Mouse (Mus musculus): ENCODE results near the gene Angptl2.

The Angptl2 gene

GRCm38 (mm10) chr2:33230701-33231100, 14.8 kb downstream of the Angptl2 start:
- no peak for DNase-seq (ENCODE audit: low spot score)

GRCm38 (mm10) chr2:33231788-33232187, 15.9 kb downstream of the Angptl2 start:
- DNase-seq (ENCODE audit: low spot score), result no peak

- DNase-seq (ENCODE audit: low spot score), result no peak
Observed at GRCm38 (mm10) chr2:33232782-33233570, 17.1 kb downstream of the Angptl2 start.

GRCm38 (mm10) chr2:33233856-33234255, 18.0 kb downstream of the Angptl2 start:
- DNase-seq (ENCODE audit: low spot score), result no peak

GRCm38 (mm10) chr2:33234848-33235247, 19.0 kb downstream of the Angptl2 start:
- DNase-seq (ENCODE audit: low spot score), result no peak

- DNase-seq (ENCODE audit: low spot score), result no peak
Observed at GRCm38 (mm10) chr2:33237581-33237980, 21.7 kb downstream of the Angptl2 start.

GRCm38 (mm10) chr2:33244880-33245279, 29.0 kb downstream of the Angptl2 start:
- no peak for DNase-seq (ENCODE audit: low spot score)

- no peak for DNase-seq (ENCODE audit: low spot score)
Observed at GRCm38 (mm10) chr2:33245350-33245749, 29.5 kb downstream of the Angptl2 start.

GRCm38 (mm10) chr2:33246841-33247240, 31.0 kb downstream of the Angptl2 start:
- DNase-seq (ENCODE audit: low spot score), result no peak

- no peak for DNase-seq (ENCODE audit: low spot score)
Observed at GRCm38 (mm10) chr2:33248549-33248948, 32.7 kb downstream of the Angptl2 start.

GRCm38 (mm10) chr2:33249922-33250633, 34.2 kb downstream of the Angptl2 start:
- DNase-seq (ENCODE audit: low spot score), result no peak

- DNase-seq (ENCODE audit: low spot score), result no peak
Observed at GRCm38 (mm10) chr2:33252751-33253150, 36.9 kb downstream of the Angptl2 start.

GRCm38 (mm10) chr2:33253572-33254190, 37.8 kb downstream of the Angptl2 start:
- DNase-seq (ENCODE audit: low spot score), result peak; percentile 34

- no peak for DNase-seq (ENCODE audit: low spot score)
Observed at GRCm38 (mm10) chr2:33254318-33254985, 38.6 kb downstream of the Angptl2 start.

GRCm38 (mm10) chr2:33256769-33257537, 41.1 kb downstream of the Angptl2 start:
- no peak for DNase-seq (ENCODE audit: low spot score)

- no peak for DNase-seq (ENCODE audit: low spot score)
Observed at GRCm38 (mm10) chr2:33260772-33261171, 44.9 kb downstream of the Angptl2 start.

- no peak for DNase-seq (ENCODE audit: low spot score)
Observed at GRCm38 (mm10) chr2:33261475-33261874, 45.6 kb downstream of the Angptl2 start.

GRCm38 (mm10) chr2:33265793-33266192, 49.9 kb downstream of the Angptl2 start:
- no peak for DNase-seq (ENCODE audit: low spot score)

- no peak for DNase-seq (ENCODE audit: low spot score)
Observed at GRCm38 (mm10) chr2:33267075-33267474, 51.2 kb downstream of the Angptl2 start.

- no peak for DNase-seq (ENCODE audit: low spot score)
Observed at GRCm38 (mm10) chr2:33268384-33269131, 52.7 kb downstream of the Angptl2 start.

GRCm38 (mm10) chr2:33269132-33269493, 53.2 kb downstream of the Angptl2 start:
- no peak for DNase-seq (ENCODE audit: low spot score)
